Mouse (Mus musculus): ENCODE measurements around the gene Nedd9.

- TF ChIP-seq FLI1 (IDR thresholded peaks at IDR 0.05; ENCODE audit: low read length) (no peak), GATA1 (IDR thresholded peaks at IDR 0.05; ENCODE audit: borderline replicate concordance, low read length) (no peak)
Measured at GRCm38 (mm10) chr13:41376111-41376510, 111.1 kb downstream of the Nedd9 start.

Data from megakaryocyte, embryonic 14.5 days (primary cell).